Mouse (Mus musculus) right cerebral cortex, adult 2 months (tissue): ENCODE measurements around the gene Nkx3-2.

Source experiments
- DNase-seq, 2 experiments: peaks; one replicate each; pipeline ENCODE4 v3.0.0; 2021 to 2022; ENCODE audit warnings: low spot score in 2 of 2

Nkx3-2 gene

DNA sequence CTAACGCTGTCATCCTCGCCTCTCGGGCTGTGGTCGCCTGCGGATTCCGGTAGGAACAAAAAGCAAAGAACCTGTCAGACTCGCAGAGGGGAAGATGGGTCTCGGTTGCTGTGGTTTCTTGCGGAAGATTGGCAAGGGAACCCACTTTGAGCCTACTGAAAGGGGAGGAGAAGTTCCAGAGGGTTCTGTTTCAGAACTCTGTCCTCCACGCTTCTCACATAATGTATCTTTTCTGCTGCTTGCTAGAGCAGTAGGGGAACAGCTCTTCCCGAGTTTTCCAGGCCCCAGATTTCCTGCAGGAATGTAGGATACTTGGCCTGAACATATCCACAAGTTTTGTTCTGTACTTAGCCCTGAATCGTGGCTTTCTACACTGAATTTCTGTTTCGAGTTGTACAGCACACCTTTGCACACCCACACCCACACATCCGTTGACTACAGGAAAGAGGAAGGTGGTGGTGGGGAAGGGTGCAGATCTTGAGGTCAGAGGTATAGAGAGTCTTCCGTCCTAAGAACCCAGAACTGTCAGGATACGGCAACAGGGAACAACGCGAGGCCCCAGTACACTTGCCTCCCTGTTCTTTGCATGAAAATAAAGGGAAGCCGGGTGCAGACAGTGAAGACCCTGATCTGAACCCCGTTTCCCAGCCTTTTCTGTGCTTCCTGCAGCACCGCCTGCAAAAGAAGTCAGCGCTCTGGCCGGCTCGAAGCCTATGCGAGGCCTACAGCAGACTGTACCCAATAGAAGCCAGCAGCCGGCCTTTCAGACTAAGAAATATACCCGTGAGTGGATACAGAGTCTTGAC is 2.0 kb downstream of the Nkx3-2 start:
- no peak for DNase-seq

DNA sequence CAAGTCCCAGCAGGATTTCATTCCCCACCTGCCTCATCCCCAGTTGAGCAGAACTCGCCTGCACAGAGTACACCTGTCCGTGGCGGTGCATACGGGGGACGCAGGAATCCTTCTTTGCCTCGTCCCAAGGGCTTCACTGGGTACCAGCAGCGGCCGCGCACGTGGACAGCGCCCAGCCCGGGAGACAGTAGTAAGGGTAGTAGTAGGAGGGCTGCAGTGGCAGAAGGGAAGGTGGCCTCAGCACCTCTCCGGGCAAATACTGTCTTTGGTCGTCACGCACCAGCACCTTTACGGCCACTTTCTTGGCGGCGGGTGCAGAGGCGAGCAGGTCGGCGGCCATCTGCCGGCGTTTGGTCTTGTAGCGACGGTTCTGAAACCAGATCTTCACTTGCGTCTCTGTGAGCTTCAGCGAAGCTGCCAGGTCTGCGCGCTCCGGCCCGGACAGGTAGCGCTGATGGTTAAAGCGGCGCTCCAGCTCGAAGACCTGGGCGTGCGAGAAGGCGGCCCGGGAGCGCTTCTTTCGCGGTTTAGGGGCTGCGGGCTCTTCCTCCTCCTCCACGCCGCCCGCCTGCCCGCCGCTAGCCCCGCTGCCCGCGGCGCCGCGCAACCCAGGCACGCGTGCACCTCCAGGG is 2.7 kb downstream of the Nkx3-2 start:
- no peak for DNase-seq

DNA sequence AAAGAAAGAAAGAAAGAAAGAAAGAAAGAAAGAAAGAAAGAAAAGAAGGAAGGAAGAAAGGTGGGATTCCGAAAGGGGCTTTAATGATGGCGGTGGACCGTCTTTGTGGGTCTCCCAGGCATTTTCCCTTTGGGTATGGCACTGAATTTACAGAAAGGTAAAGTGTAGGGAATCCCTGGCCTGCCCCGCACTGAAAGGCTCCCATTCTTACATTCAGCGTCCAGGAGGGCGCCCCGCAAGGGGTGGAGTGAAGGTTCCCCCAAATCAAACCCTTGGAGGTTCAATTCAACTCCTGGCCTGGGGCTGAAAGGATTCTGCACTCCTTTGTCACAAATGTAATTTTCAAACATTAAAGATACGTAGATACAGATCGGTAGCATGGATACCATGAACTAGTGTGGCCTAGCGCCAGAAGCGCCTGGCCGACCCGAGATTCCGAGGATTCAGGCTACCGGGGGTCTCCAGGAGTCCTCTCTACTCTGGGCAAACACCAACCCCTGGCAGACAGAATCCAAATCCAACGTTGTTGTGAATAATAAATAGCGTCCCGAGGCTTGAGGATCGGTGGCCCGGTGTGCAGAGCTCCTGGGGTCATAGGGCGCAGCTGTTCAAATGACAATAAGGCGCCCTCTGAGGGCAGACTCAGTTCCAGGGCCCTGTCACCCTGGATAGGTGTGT is 3.3 kb downstream of the Nkx3-2 start:
- no peak for DNase-seq

DNA sequence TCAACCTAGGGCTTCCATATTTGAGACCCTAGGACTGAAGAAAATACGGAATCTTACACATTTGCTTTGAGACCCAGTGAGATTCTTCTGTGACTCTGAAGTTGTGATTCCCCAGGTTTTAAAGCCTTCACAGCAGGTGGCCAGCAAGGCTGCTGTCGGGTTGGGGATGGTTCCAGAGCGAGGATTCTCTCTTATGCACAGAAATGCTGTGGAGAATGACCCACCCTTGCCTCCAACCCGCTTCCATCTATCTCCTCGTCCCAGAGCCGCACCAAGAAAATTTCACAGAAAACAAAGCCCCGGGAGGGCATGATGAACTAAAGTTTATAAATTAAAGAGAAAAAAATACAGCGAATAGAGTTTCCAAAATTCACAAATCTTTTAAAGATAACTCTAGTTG is 4.2 kb downstream of the Nkx3-2 start:
- DNase-seq: no peak

DNA sequence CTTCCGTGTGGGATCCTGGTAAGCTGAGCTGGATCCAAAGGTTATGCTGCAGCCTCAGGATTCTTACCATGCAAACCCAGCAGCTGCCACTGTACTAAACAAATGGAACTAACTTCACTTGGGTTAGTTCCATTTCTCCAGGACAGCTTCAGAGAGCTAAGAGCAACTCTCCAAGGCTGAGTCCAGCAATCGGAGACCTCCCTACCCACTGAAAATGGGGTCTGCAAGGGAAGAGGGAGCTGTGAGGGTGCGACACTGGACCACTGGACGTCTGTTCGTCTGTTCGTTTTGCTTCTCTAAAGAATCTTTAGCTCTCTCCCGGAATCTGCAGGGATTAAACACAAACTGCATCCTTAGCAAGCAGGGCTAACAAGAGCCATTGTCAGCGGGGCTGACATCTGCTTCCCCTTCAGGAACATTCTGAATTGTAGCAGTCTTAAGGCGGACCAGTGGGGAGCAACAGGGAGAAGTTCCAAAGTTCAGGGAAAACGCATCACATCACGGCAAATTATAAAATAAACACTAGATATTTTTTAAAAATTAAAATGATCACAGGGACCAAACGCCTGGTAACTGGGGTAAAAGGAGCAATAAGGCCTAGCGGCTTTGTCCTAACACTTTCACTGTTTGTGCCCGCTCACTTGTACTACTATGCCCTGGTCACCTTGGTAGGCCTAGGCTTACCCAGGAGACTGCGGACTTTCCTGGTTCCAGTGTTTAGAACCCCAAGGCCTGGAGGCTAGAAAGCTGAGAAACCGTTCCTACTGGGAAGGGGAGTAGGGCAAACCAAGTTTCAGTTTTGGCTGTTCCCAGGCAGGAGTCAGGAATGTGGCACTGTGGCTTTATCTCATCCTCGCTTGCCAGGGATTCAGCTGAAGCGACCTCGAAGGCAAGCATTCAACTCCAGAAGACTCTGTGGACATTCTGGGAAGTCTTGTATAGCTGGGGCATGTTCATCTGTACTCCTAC is 5.3 kb downstream of the Nkx3-2 start:
- no peak for DNase-seq

DNA sequence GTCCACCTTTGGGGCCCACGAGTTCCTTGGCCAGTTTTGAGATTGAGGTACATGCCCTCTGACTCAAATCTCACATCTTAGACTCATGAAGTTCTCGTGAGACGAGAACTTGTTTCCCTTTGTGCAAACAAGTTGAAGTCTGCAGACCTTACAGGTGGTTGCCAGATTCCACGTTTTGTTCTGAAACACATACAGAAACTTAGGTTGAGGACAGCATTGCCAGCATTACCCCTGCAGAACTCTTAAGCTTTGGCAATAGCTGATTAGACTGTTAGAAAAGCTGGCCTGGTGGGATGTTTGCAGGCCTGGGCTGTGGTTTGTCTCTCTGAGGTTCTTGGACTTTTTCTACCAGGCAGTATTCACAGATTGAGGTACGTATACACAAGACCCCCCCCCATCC is 7.0 kb downstream of the Nkx3-2 start:
- DNase-seq: no peak

DNA sequence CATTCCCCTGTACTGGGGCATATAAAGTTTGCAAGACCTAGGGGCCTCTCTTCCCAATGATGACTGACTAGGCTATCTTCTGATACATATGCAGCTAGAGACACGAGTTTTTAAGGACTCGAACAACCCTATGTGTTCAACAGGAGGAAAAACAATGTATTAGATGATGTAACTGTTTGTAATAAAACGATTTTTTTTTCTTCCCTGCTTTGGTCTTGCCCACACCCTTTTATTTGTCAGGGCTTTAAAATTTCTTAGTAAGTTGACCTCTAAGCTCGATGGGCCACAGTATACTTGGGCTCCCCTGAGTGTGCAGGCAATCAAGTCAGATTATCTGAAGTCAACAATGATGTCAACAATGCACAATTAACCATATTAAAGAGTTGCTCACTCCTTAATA is 7.9 kb downstream of the Nkx3-2 start:
- no peak for DNase-seq

DNA sequence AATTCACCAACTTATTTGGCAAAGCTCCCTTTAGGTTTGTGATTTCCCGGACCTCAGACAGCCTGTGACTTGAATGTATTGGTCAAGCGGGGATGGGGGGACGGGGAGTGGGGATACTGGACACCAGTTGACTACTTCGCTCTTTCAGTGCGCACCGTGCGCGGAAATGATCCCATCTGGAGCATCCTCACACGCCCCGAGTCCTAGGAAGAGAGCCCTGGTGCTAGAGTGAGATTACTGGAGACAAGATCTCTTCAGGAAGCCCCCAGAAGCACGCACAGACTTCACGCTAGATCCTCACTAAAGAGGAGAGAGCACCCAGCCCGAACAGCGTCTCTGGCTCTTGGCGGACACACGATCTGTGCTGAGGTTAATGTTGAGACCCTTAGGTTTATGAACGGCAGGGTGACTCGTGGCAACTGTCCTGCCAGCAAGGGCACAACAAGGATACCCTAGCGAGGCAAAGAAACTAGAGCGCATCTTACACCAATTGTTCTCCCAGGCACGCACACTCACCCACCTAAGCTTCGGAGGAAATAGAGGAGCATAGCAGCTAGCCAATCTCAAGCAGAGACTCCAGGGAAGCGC is 8.8 kb downstream of the Nkx3-2 start:
- no peak for DNase-seq

DNA sequence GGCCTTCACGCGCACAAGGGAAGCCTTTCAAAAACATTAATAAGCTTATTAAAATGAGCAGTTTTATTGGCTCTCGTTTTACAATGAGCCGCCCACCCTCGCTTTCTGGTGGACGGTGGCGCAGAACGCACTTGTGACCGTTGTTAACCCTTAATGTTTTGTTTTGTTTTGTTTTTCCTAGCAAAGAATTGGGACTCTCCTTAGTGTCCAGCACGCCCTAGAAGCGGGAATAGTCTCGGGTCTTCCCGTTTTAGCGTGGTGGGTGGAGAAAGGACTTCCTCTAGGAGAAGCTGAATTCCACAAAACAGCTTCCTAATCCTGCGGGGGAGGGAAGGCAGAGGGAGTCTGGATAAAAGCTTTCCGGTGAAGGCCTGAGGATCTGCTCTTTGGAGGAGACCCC is 9.5 kb downstream of the Nkx3-2 start:
- DNase-seq: no peak

DNA sequence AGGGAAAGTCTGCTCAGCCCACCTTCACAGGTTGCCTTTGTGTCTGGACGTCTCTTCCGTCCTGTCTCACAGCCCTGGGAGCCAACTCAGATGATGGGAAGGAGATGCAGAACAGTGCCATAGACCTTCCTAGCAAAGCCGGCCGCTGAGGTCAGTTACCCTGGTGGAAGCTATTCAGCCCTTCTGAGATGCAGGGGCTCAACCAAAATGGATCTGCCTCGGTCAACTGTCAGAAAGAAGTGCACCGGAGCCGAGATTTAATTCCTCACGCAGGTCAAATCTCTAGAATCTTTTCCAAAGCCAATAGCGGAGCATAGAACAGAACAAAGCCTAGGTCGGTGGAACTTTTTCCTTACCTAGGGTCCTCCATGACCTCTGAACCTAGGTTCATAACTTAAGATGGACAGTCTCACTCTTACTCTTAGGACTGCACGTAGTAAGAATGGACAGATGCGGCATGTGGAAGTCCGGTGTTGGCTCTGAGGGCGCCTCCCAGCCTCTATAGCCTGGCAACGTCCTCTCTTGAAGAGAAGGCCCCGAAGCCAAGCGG is 10.0 kb downstream of the Nkx3-2 start:
- DNase-seq: no peak

DNA sequence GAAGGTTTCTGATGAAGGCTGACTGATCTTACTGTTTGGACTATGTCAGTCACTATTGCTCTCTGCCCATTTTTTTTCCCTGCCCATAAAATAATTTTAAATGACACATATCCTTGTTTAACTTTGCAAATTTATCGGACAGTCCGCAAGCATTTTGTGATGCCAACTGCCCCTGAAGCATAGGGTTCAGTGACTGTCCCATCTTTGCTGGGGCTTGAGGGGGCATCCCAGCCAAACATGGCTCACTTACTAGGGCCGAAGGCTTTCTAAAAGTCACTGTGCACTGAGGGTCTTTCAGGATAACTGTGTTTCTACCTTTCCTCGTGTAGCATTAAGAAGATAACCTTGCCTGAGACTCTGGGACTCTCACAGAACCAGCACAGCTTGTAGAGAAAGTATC is 11.6 kb downstream of the Nkx3-2 start:
- DNase-seq: no peak

DNA sequence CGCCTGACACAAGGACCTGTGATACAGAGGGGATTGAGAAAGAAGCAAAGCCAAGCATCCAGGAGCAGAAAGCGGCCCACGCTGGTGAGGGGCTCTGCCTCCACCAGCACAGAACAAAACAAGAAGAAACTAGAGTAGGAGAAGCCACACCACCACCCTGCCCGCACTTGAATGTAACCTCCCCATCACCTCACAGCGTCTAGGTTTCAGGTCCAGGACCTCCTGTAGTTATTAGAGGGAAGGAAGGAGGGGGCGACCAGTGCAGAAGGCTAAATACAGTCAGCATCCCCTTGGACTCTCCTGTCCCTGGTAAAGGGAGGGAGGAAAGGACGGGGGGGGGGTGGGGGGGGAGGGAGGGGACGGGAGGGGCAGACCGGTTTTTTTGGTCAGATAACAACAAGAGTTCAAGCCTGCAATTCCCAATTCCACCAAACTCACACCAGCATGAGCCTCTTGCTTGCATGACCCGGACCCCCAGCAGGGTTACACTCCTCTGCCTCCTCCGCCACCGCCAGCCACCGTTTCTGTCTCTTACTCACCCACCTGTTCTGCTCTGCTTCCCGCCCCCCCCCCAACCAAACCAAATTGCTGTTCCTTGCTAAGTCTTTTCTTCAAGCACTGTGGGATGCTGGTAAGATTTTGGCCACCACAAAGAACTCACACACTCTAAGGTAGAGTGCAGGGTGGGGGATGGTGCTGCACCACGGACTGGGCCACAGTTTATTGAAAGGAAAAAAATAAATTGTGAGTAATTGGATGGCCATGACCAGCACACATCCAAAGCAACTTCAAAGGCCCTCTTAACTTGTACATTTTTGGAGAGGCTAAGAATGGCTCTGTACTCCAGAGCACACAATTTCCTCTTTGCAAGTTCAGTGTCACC is 19.2 kb downstream of the Nkx3-2 start:
- no peak for DNase-seq

DNA sequence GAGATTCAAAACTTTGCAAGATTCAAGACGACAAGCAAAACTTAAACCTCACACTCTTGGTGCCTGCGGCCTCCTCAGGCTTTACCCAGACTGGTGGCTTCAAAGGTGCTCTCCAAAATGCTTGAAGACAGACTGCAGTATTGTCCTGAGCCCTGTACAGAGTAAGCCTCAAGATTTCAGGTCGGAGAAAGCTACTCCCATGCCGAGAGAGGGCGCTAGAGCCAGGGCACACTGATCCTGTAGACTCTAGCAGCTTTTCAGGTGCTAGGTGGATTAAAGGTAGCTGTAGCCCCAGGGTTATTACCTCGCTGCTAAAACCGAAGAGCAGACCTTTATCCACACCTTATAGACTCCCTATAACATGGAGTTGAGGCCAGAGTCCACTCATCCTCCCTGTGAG is 20.1 kb downstream of the Nkx3-2 start:
- DNase-seq: no peak

DNA sequence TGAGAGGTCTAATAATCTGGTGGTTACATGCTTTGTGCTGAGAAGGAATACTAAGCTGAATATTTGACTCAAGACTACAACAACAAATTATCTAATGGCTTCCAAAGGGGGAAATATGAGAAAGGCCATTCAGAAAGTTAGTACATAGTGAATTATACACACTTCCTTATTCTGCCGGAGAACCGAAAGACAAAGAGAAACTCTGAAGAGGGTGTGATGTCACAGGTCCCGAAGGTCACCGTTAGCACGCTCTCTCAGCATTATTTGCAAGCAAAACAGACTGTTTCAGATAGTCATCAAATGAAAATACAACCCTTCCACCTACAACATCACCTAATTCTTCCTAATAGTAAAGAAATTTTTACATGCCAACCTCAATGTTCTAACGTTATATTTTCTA is 25.5 kb downstream of the Nkx3-2 start:
- DNase-seq: no peak

DNA sequence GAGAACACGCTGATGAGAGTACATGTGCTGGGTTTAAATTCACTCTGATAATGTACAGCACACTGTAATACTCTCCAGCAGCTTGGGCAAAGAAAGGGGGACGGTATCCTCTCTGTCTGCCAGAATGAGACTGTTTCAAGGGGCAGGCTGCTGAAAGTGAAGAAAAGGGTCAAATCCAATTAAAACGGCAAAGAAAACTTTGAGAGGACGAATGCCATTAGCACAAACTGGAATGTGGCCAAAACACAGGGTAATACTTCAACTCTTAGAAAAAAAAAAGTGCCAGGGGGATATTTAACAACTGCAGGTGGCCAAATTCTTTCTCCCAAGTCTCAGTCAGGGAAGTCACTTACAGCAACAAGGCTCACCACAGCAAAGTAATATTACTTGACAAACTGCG is 27.3 kb downstream of the Nkx3-2 start:
- DNase-seq: no peak

DNA sequence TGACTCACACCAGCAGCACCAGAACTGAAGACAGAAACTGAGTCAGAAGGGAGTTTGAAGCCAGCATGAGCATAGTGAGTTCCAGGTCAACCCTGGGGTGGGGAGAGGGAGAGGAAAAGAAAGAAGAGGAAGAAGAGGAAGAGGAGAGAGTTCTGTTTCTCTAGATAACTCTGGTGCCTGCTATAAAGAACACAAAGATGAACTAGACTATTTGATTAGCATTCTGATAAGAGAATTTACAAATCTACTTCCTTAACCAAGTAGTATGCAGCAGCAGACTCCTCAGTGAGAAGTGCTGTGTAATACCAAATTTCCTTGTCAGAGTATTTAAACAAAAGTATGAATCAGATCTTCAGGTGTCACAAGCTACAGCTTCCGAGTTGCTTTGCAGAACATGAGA is 37.3 kb downstream of the Nkx3-2 start:
- DNase-seq: no peak

DNA sequence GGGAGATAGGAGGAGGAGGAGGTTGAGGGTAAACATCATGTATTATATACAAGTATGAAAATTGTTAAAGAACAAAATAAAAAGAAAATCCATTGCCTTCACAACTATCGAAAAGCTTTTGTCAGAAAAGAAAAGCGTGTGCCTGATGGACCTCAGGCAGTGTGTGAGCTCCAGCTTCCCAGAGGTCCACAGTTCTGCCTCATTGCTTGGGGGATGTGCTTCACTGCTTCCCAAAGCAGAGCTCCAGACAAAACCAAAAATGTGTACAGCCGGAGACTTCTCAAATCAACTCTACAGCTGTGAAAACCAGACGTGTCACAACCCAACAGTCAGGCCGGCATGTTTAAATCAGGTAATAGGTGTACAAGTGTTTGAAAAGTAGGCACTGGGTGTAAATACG is 38.7 kb downstream of the Nkx3-2 start:
- no peak for DNase-seq
